Mouse (Mus musculus) CH12.LX (cell line): ENCODE measurements around the gene Ntm.

Source experiments
- CTCF ChIP-seq, 2 experiments: IDR thresholded peaks in 1 of 2; conservative IDR thresholded peaks in 1 of 2; 2 replicates each; pipeline ENCODE4 v1.5.1; 2011 to 2012; ENCODE audit warnings: low read depth in 2 of 2, low read length in 2 of 2, improper control_type of control experiment in 1 of 2, inconsistent platforms in 1 of 2, mild to moderate bottlenecking in 1 of 2, moderate library complexity in 1 of 2
- EP300 ChIP-seq: IDR thresholded peaks from 2 replicates; pipeline ENCODE4 v1.6.1; 2011; ENCODE audit warnings: low read length, improper control_type of control experiment
- MAX ChIP-seq: IDR thresholded peaks from 2 replicates; pipeline ENCODE4 v1.6.1; 2011; ENCODE audit warnings: low read length, improper control_type of control experiment
- MYC ChIP-seq: IDR thresholded peaks from 2 replicates; pipeline ENCODE4 v1.6.1; 2011; ENCODE audit warnings: low read depth, mild to moderate bottlenecking, improper control_type of control experiment, low read length
- PAX5 ChIP-seq: IDR thresholded peaks from 2 replicates; pipeline ENCODE4 v1.6.1; 2012; ENCODE audit warnings: low read length, inconsistent platforms, mixed read lengths
- POLR2A ChIP-seq: IDR thresholded peaks from 2 replicates; pipeline ENCODE4 v1.6.1; 2011; ENCODE audit warnings: low read depth, mild to moderate bottlenecking, improper control_type of control experiment, low read length
- SIN3A ChIP-seq: IDR thresholded peaks from 2 replicates; pipeline ENCODE4 v1.6.1; 2012; ENCODE audit warnings: low read length, improper control_type of control experiment, inconsistent platforms
- USF2 ChIP-seq: conservative IDR thresholded peaks from 2 replicates; pipeline ENCODE4 v1.6.1; 2011; ENCODE audit warnings: low read depth, low read length, improper control_type of control experiment

DNA sequence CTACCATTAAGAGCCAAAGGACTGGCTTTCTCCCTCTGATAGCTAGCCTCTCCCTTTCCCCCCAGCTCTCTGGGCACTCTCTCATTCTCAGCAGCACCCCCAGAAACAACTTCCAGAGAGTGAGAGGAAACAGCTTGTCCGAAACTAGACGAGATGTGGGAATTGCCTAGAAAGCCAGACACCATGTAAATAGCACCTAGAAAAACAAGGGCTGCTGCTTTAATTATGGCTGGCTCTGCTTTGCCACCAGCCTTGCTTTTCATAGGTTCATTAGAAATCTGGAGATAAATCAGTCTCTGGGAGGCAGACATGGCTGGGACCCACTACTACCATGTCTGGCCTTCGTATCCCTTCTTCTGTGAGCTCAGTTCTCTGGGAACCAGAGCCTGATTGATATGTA, 96.1 kb downstream of the Ntm start:
- TF ChIP-seq SIN3A (no peak), EP300 (no peak), CTCF (conservative IDR thresholded peaks at IDR 0.05 in 1 of 2, IDR thresholded peaks at IDR 0.05 in 1 of 2; ENCODE audit: low read depth in 2 of 2, low read length in 2 of 2) (no peak), MYC (no peak), POLR2A (no peak), MAX (no peak), USF2 (no peak), PAX5 (no peak)
